ENCODE assay signal across 23 mouse cellular contexts in the genomic region with DNA sequence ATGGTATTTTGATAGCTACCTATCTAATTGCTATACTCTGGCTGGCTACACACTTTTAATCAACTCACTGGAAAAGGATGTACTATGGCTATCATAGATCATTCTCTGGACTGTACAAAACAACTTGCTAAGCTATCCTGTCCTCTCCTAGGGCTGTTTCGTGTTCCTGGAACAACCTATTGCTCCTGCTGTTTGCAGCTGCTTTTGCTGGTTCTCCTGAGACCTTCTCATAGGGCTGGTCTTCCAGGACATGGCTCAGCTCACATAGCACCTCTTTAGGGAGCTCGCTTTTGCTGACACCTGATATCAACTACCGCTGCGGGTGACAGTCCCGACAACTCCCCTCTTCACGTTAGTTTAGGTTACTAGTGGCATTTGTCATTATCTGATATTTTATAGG.
DNase-seq lines count a peak whose midpoint lies in the region; ATAC-seq and TF ChIP-seq lines count a peak whose summit lies in the region.
"Had no signal": no experiment of that assay in that cellular context is flagged by ENCODE, and none has a peak within 500 bp of the region (broad histone marks: within the 10 kb centered on the region; RNA-seq: fewer than 3 reads in every experiment).

No protein-coding gene starts in this region.

- no peak for ATAC-seq in hindbrain, embryonic 15.5 days (ENCODE audit: low FRiP score, low read depth)
- no peak for ATAC-seq in hindbrain, embryonic 13.5 days (ENCODE audit: low FRiP score)
- no peak for ATAC-seq in neural tube, embryonic 15.5 days (ENCODE audit: low FRiP score)
- ATAC-seq: intestine, embryonic 15.5 days; liver, postnatal 0 days; lung, postnatal 0 days; midbrain, embryonic 15.5 days had no signal

- 83% methylated on average over 6 of the region's 6 CpGs for WGBS in hindbrain, embryonic 15.5 days
- WGBS in hindbrain, embryonic 13.5 days = 85% methylated on average over 6 of the region's 6 CpGs
- 71% methylated on average over 6 of the region's 6 CpGs for WGBS in neural tube, embryonic 15.5 days

- no peak overlapping the region for H3K9ac ChIP-seq in hindbrain, embryonic 15.5 days
- no peak overlapping the region for H3K9ac ChIP-seq in hindbrain, embryonic 13.5 days
- no peak overlapping the region for H3K9ac ChIP-seq in neural tube, embryonic 15.5 days (replicated peaks)
- H3K9ac ChIP-seq: forebrain, postnatal 0 days; hindbrain, embryonic 12.5 days; intestine, embryonic 15.5 days; liver, postnatal 0 days; midbrain, embryonic 15.5 days had no signal

- H3K4me2 ChIP-seq in hindbrain, embryonic 15.5 days = no peak overlapping the region
- no peak overlapping the region for H3K4me2 ChIP-seq in hindbrain, embryonic 13.5 days
- no peak overlapping the region for H3K4me2 ChIP-seq in neural tube, embryonic 15.5 days
- H3K4me2 ChIP-seq: hindbrain, embryonic 12.5 days; intestine, embryonic 15.5 days; liver, embryonic 11.5 days; midbrain, embryonic 15.5 days had no signal

- no peaks in the 10 kb centered on the region for H3K27me3 ChIP-seq in hindbrain, embryonic 15.5 days
- no peaks in the 10 kb centered on the region for H3K27me3 ChIP-seq in hindbrain, embryonic 13.5 days
- no peaks in the 10 kb centered on the region for H3K27me3 ChIP-seq in neural tube, embryonic 15.5 days (replicated peaks)
- H3K27me3 ChIP-seq: hindbrain, embryonic 12.5 days; intestine, embryonic 15.5 days; midbrain, embryonic 15.5 days had no signal

- peaks cover 17% of the 10 kb centered on the region; the same call in 1 of the 2 replicates for H3K4me1 ChIP-seq in hindbrain, embryonic 15.5 days (replicated peaks)
- no peaks in the 10 kb centered on the region for H3K4me1 ChIP-seq in hindbrain, embryonic 13.5 days (replicated peaks)
- peaks cover 18% of the 10 kb centered on the region for H3K4me1 ChIP-seq in neural tube, embryonic 15.5 days
- H3K4me1 ChIP-seq: hindbrain, embryonic 12.5 days; intestine, embryonic 15.5 days; midbrain, embryonic 15.5 days had no signal

- H3K4me3 ChIP-seq in hindbrain, embryonic 15.5 days = no peak overlapping the region
- H3K4me3 ChIP-seq in hindbrain, embryonic 13.5 days = no peak overlapping the region
- H3K4me3 ChIP-seq in layer of hippocampus, adult 2 months = no peak overlapping the region
- no peak overlapping the region for H3K4me3 ChIP-seq in neural tube, embryonic 15.5 days (replicated peaks)
- H3K4me3 ChIP-seq: forebrain, embryonic 10.5 days; heart, embryonic 10.5 days; hindbrain, embryonic 12.5 days; intestine, embryonic 15.5 days; midbrain, embryonic 15.5 days had no signal

- peak; percentile 11 for DNase-seq in cerebellum, adult 8-10 months
- no peak for DNase-seq in cerebellum, adult 11 months
- no peak for DNase-seq in layer of hippocampus, adult 2 months (ENCODE audit: low spot score in 2 of 2)
- no peak for DNase-seq in layer of hippocampus, adult 11-12 months (ENCODE audit: low spot score)
- no peak for DNase-seq in layer of hippocampus, adult 8-10 months (ENCODE audit: low spot score in 2 of 2)
- DNase-seq: adrenal gland, postnatal 25 days; forebrain, postnatal 0 days; kidney, postnatal 10 days; layer of hippocampus, adult 9-11 months; liver, postnatal 0 days; thymus, adult 18-20 months; thymus, postnatal 36 days had no signal

- peak overlapping the region; percentile 51; the same call in 1 of the 2 replicates for H3K27ac ChIP-seq in hindbrain, embryonic 15.5 days (replicated peaks)
- no peak overlapping the region for H3K27ac ChIP-seq in hindbrain, embryonic 13.5 days
- H3K27ac ChIP-seq in layer of hippocampus, adult 2 months = peak overlapping the region; percentile 59; the same call in 1 of the 2 replicates
- peak overlapping the region; percentile 50; the same call in 1 of the 2 replicates for H3K27ac ChIP-seq in neural tube, embryonic 15.5 days (replicated peaks)
- H3K27ac ChIP-seq: forebrain, embryonic 10.5 days; heart, embryonic 10.5 days; hindbrain, embryonic 12.5 days; intestine, embryonic 15.5 days; macrophage; midbrain, embryonic 15.5 days had no signal

- TF ChIP-seq CTCF in layer of hippocampus, adult 2 months (conservative IDR thresholded peaks at IDR 0.05) = no peak

- no peaks in the 10 kb centered on the region for H3K36me3 ChIP-seq in hindbrain, embryonic 15.5 days
- no peaks in the 10 kb centered on the region for H3K36me3 ChIP-seq in hindbrain, embryonic 13.5 days
- H3K36me3 ChIP-seq in neural tube, embryonic 15.5 days = no peaks in the 10 kb centered on the region
- H3K36me3 ChIP-seq: forebrain, embryonic 10.5 days; hindbrain, embryonic 12.5 days; intestine, embryonic 15.5 days; midbrain, embryonic 15.5 days had no signal

- H3K9me3 ChIP-seq in hindbrain, embryonic 15.5 days = no peaks in the 10 kb centered on the region
- H3K9me3 ChIP-seq in hindbrain, embryonic 13.5 days = no peaks in the 10 kb centered on the region
- no peaks in the 10 kb centered on the region for H3K9me3 ChIP-seq in neural tube, embryonic 15.5 days (replicated peaks)
- H3K9me3 ChIP-seq: forebrain, embryonic 10.5 days; heart, embryonic 10.5 days; hindbrain, embryonic 12.5 days; intestine, embryonic 15.5 days; midbrain, embryonic 15.5 days had no signal
